Mouse (Mus musculus): ENCODE measurements around the gene Foxb1. TPM values are rescaled to one million over a fixed set of nuclear protein-coding genes. Genes with fewer than 3 reads are reported as not detected.

Gene Foxb1
- not detected for total RNA-seq (2021)
- long read RNA-seq, experiment 1 = 0 reads
- long read RNA-seq, experiment 2 = 0 reads

DNA sequence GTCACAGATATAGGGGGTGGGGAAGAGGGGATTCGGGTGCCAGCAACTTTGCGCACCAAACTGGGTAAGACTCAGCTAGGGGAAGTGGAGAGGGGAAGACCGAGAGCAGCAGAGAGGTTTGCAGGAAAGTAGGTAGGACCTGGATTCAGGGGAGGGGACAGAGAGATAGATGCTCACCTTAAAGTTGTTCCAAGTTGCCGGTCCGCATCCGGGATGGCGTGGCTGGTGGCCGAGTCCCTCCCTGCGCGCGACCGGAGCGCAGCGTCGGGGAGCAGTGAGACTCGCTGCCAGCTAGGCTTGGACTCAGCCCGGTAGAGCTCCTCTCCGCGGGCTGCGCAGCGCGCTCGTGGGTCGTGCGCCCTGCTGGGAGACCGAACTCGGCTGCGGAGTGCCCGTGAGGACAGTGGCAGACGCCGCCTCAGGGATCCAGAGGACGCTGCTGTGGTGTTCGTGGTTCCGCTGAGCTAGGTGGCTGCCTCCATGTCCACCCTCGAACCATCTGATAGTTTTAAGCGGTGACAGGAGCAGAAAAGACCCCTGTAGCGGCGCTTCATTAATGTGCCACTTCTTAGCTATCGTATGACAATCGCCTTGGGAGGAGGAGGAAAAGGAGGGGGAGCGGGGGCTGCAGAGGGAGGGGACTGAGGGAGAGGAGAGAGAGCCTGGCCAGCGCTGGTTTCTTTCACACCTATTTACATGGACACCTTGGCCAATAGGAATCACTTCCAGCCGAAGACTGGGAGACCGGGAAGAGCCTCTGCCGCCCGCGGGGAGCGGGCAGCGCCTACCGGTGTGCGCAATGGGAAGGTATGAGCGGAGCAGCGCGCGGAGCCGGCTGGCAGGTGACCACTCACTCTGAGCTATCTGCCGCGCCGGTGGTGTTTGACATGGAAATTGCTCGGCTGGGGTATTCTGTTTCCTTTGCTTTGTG is at the start of gene Foxb1:
TSS of gene Foxb1 (minus strand) at position 570 of the 931 bp plus-strand sequence.
- no peak for DNase-seq

- peak; percentile 18 for DNase-seq
Measured at GRCm38 (mm10) chr9:69790562-69790961, 29.8 kb upstream of the Foxb1 start.

DNA sequence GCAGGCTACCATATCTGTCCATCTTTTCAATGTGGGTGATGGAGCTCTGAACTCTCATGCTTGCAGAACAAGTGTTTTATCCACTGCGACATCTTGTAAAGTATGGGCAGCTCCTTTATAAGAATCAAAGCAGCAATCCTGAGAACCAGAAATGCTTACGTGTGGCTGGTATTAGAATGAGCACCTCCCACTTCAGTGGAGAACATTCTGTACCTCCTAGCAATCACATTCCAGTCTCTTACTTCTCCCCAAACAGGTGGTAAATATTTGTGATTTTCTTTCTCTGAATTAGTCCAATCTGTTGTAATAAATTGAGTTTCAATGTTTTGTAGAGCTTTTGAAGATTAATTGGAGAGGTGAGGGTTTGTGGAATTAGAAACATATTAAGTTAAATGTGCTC is 19.3 kb upstream of the Foxb1 start:
- DNase-seq = no peak

DNA sequence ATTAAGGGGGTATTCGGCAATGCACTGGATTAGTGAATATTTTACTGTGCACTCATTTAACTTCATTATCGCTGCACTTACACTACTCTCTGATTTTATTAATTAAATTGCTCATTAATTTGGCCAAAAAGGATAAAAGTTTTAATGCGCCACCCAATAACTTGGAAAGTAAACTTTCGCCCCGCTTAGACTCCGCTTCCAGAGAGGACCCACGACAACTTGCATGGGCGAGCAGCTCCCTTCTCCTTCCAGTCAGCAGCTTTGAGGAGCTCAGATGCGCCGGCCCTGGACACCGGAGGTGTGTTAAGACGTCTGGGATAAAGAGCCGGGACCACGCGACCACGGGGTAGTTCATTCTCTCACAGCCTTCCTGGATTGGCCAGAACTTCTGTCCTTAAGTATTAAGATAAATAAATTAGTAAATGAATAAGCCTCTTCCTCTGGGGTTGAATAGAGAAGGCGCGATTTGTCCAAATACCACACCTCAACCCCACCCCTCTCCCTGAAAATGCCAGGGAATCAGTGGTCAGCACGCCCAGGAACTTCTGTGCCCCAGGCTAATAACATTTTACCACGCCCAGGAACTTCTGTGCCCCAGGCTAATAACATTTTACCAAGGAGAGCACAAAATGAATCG is 9.3 kb upstream of the Foxb1 start:
- no peak for DNase-seq

GRCm38 (mm10) chr9:69769091-69769948 is 8.6 kb upstream of the Foxb1 start:
- DNase-seq = no peak

GRCm38 (mm10) chr9:69768136-69768875 is 7.6 kb upstream of the Foxb1 start:
- no peak for DNase-seq

GRCm38 (mm10) chr9:69767421-69767820 is 6.7 kb upstream of the Foxb1 start:
- DNase-seq = no peak

GRCm38 (mm10) chr9:69766936-69767335 is 6.2 kb upstream of the Foxb1 start:
- DNase-seq = no peak

- no peak for DNase-seq
Measured at GRCm38 (mm10) chr9:69766301-69766700, 5.6 kb upstream of the Foxb1 start.

DNA sequence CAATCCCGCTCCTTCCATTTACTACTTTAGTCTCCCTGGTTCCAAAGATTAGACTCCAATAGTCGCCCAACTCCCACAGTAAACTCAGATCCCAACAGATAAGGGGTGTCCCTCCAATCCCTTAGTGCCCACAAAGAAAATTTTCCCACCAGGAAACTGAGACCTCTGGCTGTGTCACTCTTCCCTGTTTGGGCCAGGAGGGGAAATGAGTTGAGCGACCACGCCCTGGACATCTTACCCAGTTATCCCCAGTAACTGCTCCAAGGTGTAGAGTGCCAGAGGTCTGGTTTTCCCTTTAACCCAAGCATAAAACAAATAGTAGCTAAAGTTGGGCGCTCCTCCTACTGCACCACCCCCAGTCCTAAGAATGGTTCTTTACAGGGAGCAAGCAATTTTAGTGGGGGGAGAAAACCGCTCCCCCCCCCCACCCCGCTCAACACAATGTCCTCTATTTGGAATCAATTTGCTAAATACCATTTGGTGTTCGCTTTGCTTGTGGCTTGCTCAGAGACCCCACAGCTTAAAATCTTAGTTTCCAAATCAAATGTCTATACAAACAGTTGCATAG is 4.8 kb upstream of the Foxb1 start:
- no peak for DNase-seq

- DNase-seq = no peak
Measured at GRCm38 (mm10) chr9:69764586-69765482, 4.1 kb upstream of the Foxb1 start.

- DNase-seq = no peak
Measured at GRCm38 (mm10) chr9:69763681-69764585, 3.2 kb upstream of the Foxb1 start.

- no peak for DNase-seq
Measured at GRCm38 (mm10) chr9:69762703-69763102, 2.0 kb upstream of the Foxb1 start.

- DNase-seq = no peak
Measured at GRCm38 (mm10) chr9:69762221-69762620, 1.5 kb upstream of the Foxb1 start.

DNA sequence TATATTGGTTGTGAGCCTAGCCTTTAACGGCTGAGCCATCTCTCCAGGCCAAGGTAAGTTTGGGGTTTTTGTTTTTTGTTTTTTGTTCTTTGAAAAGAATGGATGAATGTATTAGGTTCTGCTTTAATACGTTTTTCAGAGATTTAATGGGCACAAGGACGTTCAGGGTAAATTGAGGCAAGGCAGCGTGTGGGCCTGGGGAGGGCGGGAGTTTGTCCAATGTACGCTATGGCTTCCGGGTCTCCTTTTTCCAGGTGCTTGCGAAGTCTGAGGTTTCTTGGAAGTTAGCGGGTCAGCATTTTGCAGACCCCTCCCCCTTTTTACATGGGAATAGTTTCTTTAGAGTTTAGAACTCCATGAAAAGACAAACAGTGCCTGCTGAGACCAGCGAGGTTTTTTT is 829 bp upstream of the Foxb1 start:
- DNase-seq = no peak

GRCm38 (mm10) chr9:69759721-69760221 is 969 bp downstream of the Foxb1 start:
- no peak for DNase-seq

GRCm38 (mm10) chr9:69758946-69759615 is 1.7 kb downstream of the Foxb1 start:
- DNase-seq = peak; percentile 11

DNA sequence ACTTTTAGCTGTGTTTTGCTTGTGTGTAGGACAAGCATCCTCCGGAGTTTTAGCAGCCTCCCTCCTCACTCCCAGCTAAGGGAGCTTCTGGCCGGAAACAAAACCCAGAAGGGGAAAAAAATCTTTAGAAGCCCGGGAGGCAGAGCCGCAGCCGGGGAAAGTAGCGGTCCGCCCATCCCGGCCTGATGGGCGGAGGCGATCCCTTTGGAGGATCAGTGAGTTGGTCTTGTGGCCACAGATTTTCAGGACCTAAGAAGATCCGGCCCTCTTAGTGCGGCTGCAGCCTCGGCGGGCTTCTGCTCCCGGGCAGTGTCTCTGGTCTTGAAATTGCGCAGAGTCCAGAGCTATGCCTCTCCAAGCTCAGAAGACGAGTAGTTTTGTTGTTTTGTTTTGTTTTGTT is 2.2 kb downstream of the Foxb1 start:
- no peak for DNase-seq
